Mouse (Mus musculus) small intestine, adult 2 months (tissue): Measurements from ENCODE around the gene Ctnnal1. TPM values are rescaled to one million over a fixed set of nuclear protein-coding genes. Genes with fewer than 3 reads are reported as not detected.

Source experiments
- H3K27ac ChIP-seq: fragments of 200-500 bp; 2 replicates; pipeline ENCODE4 v1.5.1; 2012; ENCODE audit warnings: low read depth, low read length, control low read depth, inconsistent platforms; ENCODE audit not compliant: insufficient read depth
- H3K27me3 ChIP-seq: fragments of 200-500 bp; 2 replicates; pipeline ENCODE4 v1.6.1; 2012; ENCODE audit warnings: mild to moderate bottlenecking, moderate library complexity, low read length, inconsistent platforms; ENCODE audit not compliant: control insufficient read depth, insufficient read depth
- H3K36me3 ChIP-seq: fragments of 200-500 bp; 2 replicates; pipeline ENCODE4 v1.6.1; 2012; ENCODE audit warnings: mild to moderate bottlenecking, low read length, control low read depth, inconsistent platforms; ENCODE audit not compliant: control insufficient read depth, insufficient read depth
- H3K4me1 ChIP-seq: fragments of 200-500 bp; 2 replicates; pipeline ENCODE4 v1.6.1; 2012; ENCODE audit warnings: low read length, inconsistent platforms, mixed read lengths; ENCODE audit not compliant: control insufficient read depth, insufficient read depth, insufficient read length
- H3K4me3 ChIP-seq: fragments of 200-500 bp; 2 replicates; pipeline ENCODE4 v1.5.1; 2012; ENCODE audit warnings: low read depth, mild to moderate bottlenecking, control low read depth, inconsistent platforms, low read length, moderate library complexity
- CTCF ChIP-seq: fragments of 200-500 bp; IDR thresholded peaks from 2 replicates; pipeline ENCODE4 v1.5.1; 2012; ENCODE audit warnings: low read depth, mild to moderate bottlenecking, control low read depth, inconsistent platforms, low read length, moderate library complexity, mixed read lengths; ENCODE audit not compliant: insufficient replicate concordance, insufficient read length; ENCODE audit errors: extremely low read depth
- POLR2A ChIP-seq: fragments of 200-500 bp; IDR thresholded peaks from 2 replicates; pipeline ENCODE4 v1.6.1; 2012; ENCODE audit warnings: low read depth, mild to moderate bottlenecking, control low read depth, inconsistent platforms, low read length, moderate library complexity
- WGBS: fragments of 180-500 bp; shearing (Covaris S2); methylation state at CpG from one replicate; pipeline ENCODE4 v1.1.7; 2018; 5-methylcytosine and 5-hydroxymethylcytosine counted together
- polyA plus RNA-seq: library from polyadenylated mRNA; depleted of rRNA; stranded (reverse); fragments of >200 nt; gene quantifications from 2 replicates; pipeline ENCODE4 v1.2.3, GENCODE M21; 2012

Gene Ctnnal1
- polyA plus RNA-seq, 1 experiment, result 1.3 TPM

GRCm38 (mm10) chr4:56811642-56812041 is 53.3 kb downstream of the Ctnnal1 start:
- 77% methylated on average over 3 of the region's 3 CpGs for WGBS
- TF ChIP-seq POLR2A (no peak), CTCF (no peak)

GRCm38 (mm10) chr4:56809050-56809449 is 55.9 kb downstream of the Ctnnal1 start:
- TF ChIP-seq CTCF (no peak), POLR2A (no peak)
- Histone ChIP-seq H3K4me1 (no peaks in the 10 kb centered on the region), H3K36me3 (peaks cover 9% of the 10 kb centered on the region), H3K27me3 (no peaks in the 10 kb centered on the region), H3K27ac (no peak overlapping the region), H3K4me3 (no peak overlapping the region)
- 79% methylated on average over 4 of the region's 4 CpGs for WGBS

More at GRCm38 (mm10) chr4:56811642-56812041, 53.3 kb downstream of the Ctnnal1 start:
- H3K27ac ChIP-seq, result no peak overlapping the region
- no peaks in the 10 kb centered on the region for H3K27me3 ChIP-seq
- no peaks in the 10 kb centered on the region for H3K4me1 ChIP-seq
- peaks cover under 1% of the 10 kb centered on the region for H3K36me3 ChIP-seq
- H3K4me3 ChIP-seq, result no peak overlapping the region

GRCm38 (mm10) chr4:56802669-56803150 is 62.3 kb downstream of the Ctnnal1 start:
- TF ChIP-seq POLR2A (0 out of 2 replicates have a peak, but pooled peaks have one; percentile 7), CTCF (no peak)
- H3K27me3 ChIP-seq, result no peaks in the 10 kb centered on the region
- 2% methylated on average over 25 of the region's 25 CpGs for WGBS
- H3K36me3 ChIP-seq, result peaks cover 10% of the 10 kb centered on the region
- H3K4me3 ChIP-seq, result peak overlapping the region; percentile 73
- H3K4me1 ChIP-seq, result no peaks in the 10 kb centered on the region
- no peak overlapping the region for H3K27ac ChIP-seq

GRCm38 (mm10) chr4:56801907-56802668 is 62.9 kb downstream of the Ctnnal1 start, which contains the start of the genes Elp1 and Fam206a:
Elp1 (minus strand) TSS chr4:56802331.
Fam206a (plus strand) TSS chr4:56802345.
- TF ChIP-seq CTCF (no peak), POLR2A (peak; percentile 7; the same call in 1 of the 2 replicates)
- Histone ChIP-seq H3K27me3 (no peaks in the 10 kb centered on the region), H3K36me3 (peaks cover 13% of the 10 kb centered on the region), H3K4me3 (peak within 1 kb of the TSS; percentile 73), H3K27ac (peak within 1 kb of the TSS; percentile 68), H3K4me1 (no peaks in the 10 kb centered on the region)
- under 1% methylated on average over 72 of the region's 72 CpGs for WGBS

GRCm38 (mm10) chr4:56791373-56791772 is 73.6 kb downstream of the Ctnnal1 start:
- Histone ChIP-seq H3K4me3 (no peak overlapping the region), H3K4me1 (no peaks in the 10 kb centered on the region), H3K27me3 (no peaks in the 10 kb centered on the region), H3K27ac (no peak overlapping the region), H3K36me3 (peaks cover 55% of the 10 kb centered on the region)
- 26% methylated on average over 1 of the region's 1 CpGs for WGBS
- TF ChIP-seq POLR2A, result no peak
- peak; percentile 42; the same call in 1 of the 2 replicates for TF ChIP-seq CTCF

GRCm38 (mm10) chr4:56771065-56771464 is 93.9 kb downstream of the Ctnnal1 start:
- TF ChIP-seq CTCF, result no peak
- Histone ChIP-seq H3K27ac (no peak overlapping the region), H3K4me1 (peaks cover 17% of the 10 kb centered on the region), H3K27me3 (no peaks in the 10 kb centered on the region), H3K36me3 (peaks cover 42% of the 10 kb centered on the region), H3K4me3 (no peak overlapping the region)
- 23% methylated on average over 1 of the region's 1 CpGs for WGBS

- Histone ChIP-seq H3K27ac (no peak overlapping the region), H3K4me1 (peaks cover 17% of the 10 kb centered on the region), H3K27me3 (no peaks in the 10 kb centered on the region), H3K36me3 (peaks cover 42% of the 10 kb centered on the region), H3K4me3 (no peak overlapping the region)
- WGBS, result 42% methylated on average over 7 of the region's 7 CpGs
- TF ChIP-seq CTCF (no peak), POLR2A (no peak)
Measured at GRCm38 (mm10) chr4:56768913-56769312, 96.1 kb downstream of the Ctnnal1 start.
